Mouse (Mus musculus) ES-E14 (cell line): ENCODE measurements at regions not wholly inside any gene's neighbourhood (a gene's known extent, or its start where the extent isn't known, plus 50 kb on each side); places are given as distances from the start of the nearest gene placed in this dataset.

ENCODE experiments used
- CHD2 ChIP-seq: IDR thresholded peaks from 2 replicates; pipeline ENCODE4 v1.6.1; 2014; ENCODE audit warnings: mild to moderate bottlenecking, low read depth, low read length, inconsistent platforms
- HCFC1 ChIP-seq: IDR thresholded peaks from 2 replicates; pipeline ENCODE4 v1.6.1; 2012; ENCODE audit warnings: low read length, inconsistent platforms, borderline replicate concordance; ENCODE audit not compliant: insufficient read depth
- MAFK ChIP-seq: IDR thresholded peaks from 2 replicates; pipeline ENCODE4 v1.6.1; 2014; ENCODE audit warnings: mild to moderate bottlenecking, low read depth, low read length, inconsistent platforms; ENCODE audit not compliant: insufficient read depth
- ZC3H11A ChIP-seq: IDR thresholded peaks from 2 replicates; pipeline ENCODE4 v1.6.1; 2012; ENCODE audit warnings: low read depth, mild to moderate bottlenecking, inconsistent platforms, low read length, borderline replicate concordance
- ZNF384 ChIP-seq: IDR thresholded peaks from 2 replicates; pipeline ENCODE4 v1.6.1; 2012; ENCODE audit warnings: low read depth, low read length, inconsistent platforms

DNA sequence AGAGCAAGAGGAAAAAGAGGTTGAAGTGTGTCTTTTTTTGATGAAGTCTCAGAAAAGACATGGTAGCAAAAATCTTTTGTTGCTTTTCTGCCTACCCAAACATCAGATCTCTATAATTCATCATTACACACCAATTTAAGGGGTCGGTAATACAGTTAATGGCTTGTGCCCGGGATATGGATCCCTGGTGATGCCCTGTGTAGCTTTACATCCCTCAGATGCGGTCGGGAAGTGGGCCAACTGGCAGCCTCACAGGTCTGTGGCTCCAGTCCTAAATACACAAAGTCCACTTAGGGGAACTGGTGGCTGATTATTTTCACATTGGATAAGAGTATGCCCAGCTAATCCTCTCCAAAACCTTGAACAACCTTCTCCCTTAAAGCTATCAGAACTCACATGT, 258.4 kb upstream of the Apob start:
- TF ChIP-seq MAFK = no peak
- TF ChIP-seq ZC3H11A = no peak
- TF ChIP-seq CHD2 = no peak
- no peak for TF ChIP-seq ZNF384
- no peak for TF ChIP-seq HCFC1
